Mouse (Mus musculus): Measurements from ENCODE around the gene Daam1. TPM values are rescaled to one million over a fixed set of nuclear protein-coding genes. Genes with fewer than 3 reads are reported as not detected.

Gene Daam1
- polyA plus RNA-seq (2012; rRNA removed), result 26.2 and 26.9 TPM in 2 replicates

- Histone ChIP-seq H3K4me3 (ENCODE audit: insufficient read depth, low read length) (peak within 1 kb of the TSS; percentile 60), H3K27ac (ENCODE audit: insufficient read depth, low read length) (peak within 1 kb of the TSS; percentile 13), H3K4me1 (ENCODE audit: control insufficient read depth, insufficient read depth, low read length) (peaks cover 2% of the 10 kb centered on the region)
- TF ChIP-seq POLR2A (IDR thresholded peaks at IDR 0.05; ENCODE audit: extremely low read depth, insufficient read depth, low read length) (peak; percentile 100), CTCF (IDR thresholded peaks at IDR 0.05; ENCODE audit: extremely low read depth, insufficient read depth, low read length) (peak; percentile 44)
Measured at GRCm38 (mm10) chr12:71830607-71831257, at the start of gene Daam1. Gene Daam1, plus strand, starts transcription at chr12:71831078.

GRCm38 (mm10) chr12:71781220-71781619 lies 49.7 kb upstream of the Daam1 start:
- H3K27ac ChIP-seq (ENCODE audit: insufficient read depth, low read length), result no peak overlapping the region
- H3K4me1 ChIP-seq (ENCODE audit: control insufficient read depth, insufficient read depth, low read length), result no peaks in the 10 kb centered on the region
- TF ChIP-seq POLR2A (IDR thresholded peaks at IDR 0.05; ENCODE audit: extremely low read depth, insufficient read depth, low read length), result no peak
- no peak overlapping the region for H3K4me3 ChIP-seq (ENCODE audit: insufficient read depth, low read length)

- Histone ChIP-seq H3K4me1 (ENCODE audit: control insufficient read depth, insufficient read depth, low read length) (no peaks in the 10 kb centered on the region), H3K27ac (ENCODE audit: insufficient read depth, low read length) (no peak overlapping the region), H3K4me3 (ENCODE audit: insufficient read depth, low read length) (no peak overlapping the region)
- TF ChIP-seq CTCF (IDR thresholded peaks at IDR 0.05; ENCODE audit: extremely low read depth, insufficient read depth, low read length) (no peak), POLR2A (IDR thresholded peaks at IDR 0.05; ENCODE audit: extremely low read depth, insufficient read depth, low read length) (no peak)
Measured at GRCm38 (mm10) chr12:71783970-71784369, 46.9 kb upstream of the Daam1 start.

- H3K27ac ChIP-seq (ENCODE audit: insufficient read depth, low read length), result no peak overlapping the region
- no peak overlapping the region for H3K4me3 ChIP-seq (ENCODE audit: insufficient read depth, low read length)
- no peaks in the 10 kb centered on the region for H3K4me1 ChIP-seq (ENCODE audit: control insufficient read depth, insufficient read depth, low read length)
- TF ChIP-seq POLR2A (IDR thresholded peaks at IDR 0.05; ENCODE audit: extremely low read depth, insufficient read depth, low read length), result no peak
- no peak for TF ChIP-seq CTCF (IDR thresholded peaks at IDR 0.05; ENCODE audit: extremely low read depth, insufficient read depth, low read length)
Measured at GRCm38 (mm10) chr12:71784666-71785255, 46.1 kb upstream of the Daam1 start.

- Histone ChIP-seq H3K27ac (ENCODE audit: insufficient read depth, low read length) (no peak overlapping the region), H3K4me1 (ENCODE audit: control insufficient read depth, insufficient read depth, low read length) (no peaks in the 10 kb centered on the region), H3K4me3 (ENCODE audit: insufficient read depth, low read length) (no peak overlapping the region)
- TF ChIP-seq POLR2A (IDR thresholded peaks at IDR 0.05; ENCODE audit: extremely low read depth, insufficient read depth, low read length) (no peak), CTCF (IDR thresholded peaks at IDR 0.05; ENCODE audit: extremely low read depth, insufficient read depth, low read length) (no peak)
Measured at GRCm38 (mm10) chr12:71786521-71786920, 44.4 kb upstream of the Daam1 start.

- no peak overlapping the region for H3K4me3 ChIP-seq (ENCODE audit: insufficient read depth, low read length)
- TF ChIP-seq CTCF (IDR thresholded peaks at IDR 0.05; ENCODE audit: extremely low read depth, insufficient read depth, low read length), result no peak
- TF ChIP-seq POLR2A (IDR thresholded peaks at IDR 0.05; ENCODE audit: extremely low read depth, insufficient read depth, low read length), result no peak
- no peaks in the 10 kb centered on the region for H3K4me1 ChIP-seq (ENCODE audit: control insufficient read depth, insufficient read depth, low read length)
- H3K27ac ChIP-seq (ENCODE audit: insufficient read depth, low read length), result no peak overlapping the region
Measured at GRCm38 (mm10) chr12:71788791-71789190, 42.1 kb upstream of the Daam1 start.

GRCm38 (mm10) chr12:71790581-71790980 lies 40.3 kb upstream of the Daam1 start:
- TF ChIP-seq POLR2A (IDR thresholded peaks at IDR 0.05; ENCODE audit: extremely low read depth, insufficient read depth, low read length) (no peak), CTCF (IDR thresholded peaks at IDR 0.05; ENCODE audit: extremely low read depth, insufficient read depth, low read length) (no peak)
- Histone ChIP-seq H3K27ac (ENCODE audit: insufficient read depth, low read length) (no peak overlapping the region), H3K4me1 (ENCODE audit: control insufficient read depth, insufficient read depth, low read length) (peaks cover under 1% of the 10 kb centered on the region; the same call in 1 of the 2 replicates), H3K4me3 (ENCODE audit: insufficient read depth, low read length) (no peak overlapping the region)

GRCm38 (mm10) chr12:71793114-71793513 lies 37.8 kb upstream of the Daam1 start:
- Histone ChIP-seq H3K4me3 (ENCODE audit: insufficient read depth, low read length) (no peak overlapping the region), H3K27ac (ENCODE audit: insufficient read depth, low read length) (no peak overlapping the region), H3K4me1 (ENCODE audit: control insufficient read depth, insufficient read depth, low read length) (peaks cover 4% of the 10 kb centered on the region)
- TF ChIP-seq CTCF (IDR thresholded peaks at IDR 0.05; ENCODE audit: extremely low read depth, insufficient read depth, low read length), result no peak
- TF ChIP-seq POLR2A (IDR thresholded peaks at IDR 0.05; ENCODE audit: extremely low read depth, insufficient read depth, low read length), result no peak

GRCm38 (mm10) chr12:71795626-71796025 lies 35.3 kb upstream of the Daam1 start:
- no peak for TF ChIP-seq POLR2A (IDR thresholded peaks at IDR 0.05; ENCODE audit: extremely low read depth, insufficient read depth, low read length)
- TF ChIP-seq CTCF (IDR thresholded peaks at IDR 0.05; ENCODE audit: extremely low read depth, insufficient read depth, low read length), result no peak
- Histone ChIP-seq H3K27ac (ENCODE audit: insufficient read depth, low read length) (no peak overlapping the region), H3K4me3 (ENCODE audit: insufficient read depth, low read length) (no peak overlapping the region), H3K4me1 (ENCODE audit: control insufficient read depth, insufficient read depth, low read length) (peaks cover 4% of the 10 kb centered on the region)

- peaks cover 4% of the 10 kb centered on the region for H3K4me1 ChIP-seq (ENCODE audit: control insufficient read depth, insufficient read depth, low read length)
- H3K27ac ChIP-seq (ENCODE audit: insufficient read depth, low read length), result no peak overlapping the region
- TF ChIP-seq CTCF (IDR thresholded peaks at IDR 0.05; ENCODE audit: extremely low read depth, insufficient read depth, low read length) (no peak), POLR2A (IDR thresholded peaks at IDR 0.05; ENCODE audit: extremely low read depth, insufficient read depth, low read length) (no peak)
- H3K4me3 ChIP-seq (ENCODE audit: insufficient read depth, low read length), result no peak overlapping the region
Measured at GRCm38 (mm10) chr12:71796517-71796916, 34.4 kb upstream of the Daam1 start.

All from cortical plate, adult 2 months (tissue).